Mouse (Mus musculus) layer of hippocampus, postnatal 25 days (tissue): ENCODE measurements around the gene Agr3. TPM values are rescaled to one million over a fixed set of nuclear protein-coding genes. Genes with fewer than 3 reads are reported as not detected.

Experiments used
- DNase-seq, 2 experiments: peaks; one replicate each; pipeline ENCODE4 v3.0.0; 2022; ENCODE audit warnings: mixed read lengths in 2 of 2, low spot score in 1 of 2; ENCODE audit errors: extremely low spot score in 1 of 2
- total RNA-seq, 2 experiments: library from RNA; stranded (reverse); gene quantifications; 2 replicates each; pipeline ENCODE4 v1.2.3; 2021

Gene Agr3
- total RNA-seq, 2 experiments from 2014 or later = not detected

DNA sequence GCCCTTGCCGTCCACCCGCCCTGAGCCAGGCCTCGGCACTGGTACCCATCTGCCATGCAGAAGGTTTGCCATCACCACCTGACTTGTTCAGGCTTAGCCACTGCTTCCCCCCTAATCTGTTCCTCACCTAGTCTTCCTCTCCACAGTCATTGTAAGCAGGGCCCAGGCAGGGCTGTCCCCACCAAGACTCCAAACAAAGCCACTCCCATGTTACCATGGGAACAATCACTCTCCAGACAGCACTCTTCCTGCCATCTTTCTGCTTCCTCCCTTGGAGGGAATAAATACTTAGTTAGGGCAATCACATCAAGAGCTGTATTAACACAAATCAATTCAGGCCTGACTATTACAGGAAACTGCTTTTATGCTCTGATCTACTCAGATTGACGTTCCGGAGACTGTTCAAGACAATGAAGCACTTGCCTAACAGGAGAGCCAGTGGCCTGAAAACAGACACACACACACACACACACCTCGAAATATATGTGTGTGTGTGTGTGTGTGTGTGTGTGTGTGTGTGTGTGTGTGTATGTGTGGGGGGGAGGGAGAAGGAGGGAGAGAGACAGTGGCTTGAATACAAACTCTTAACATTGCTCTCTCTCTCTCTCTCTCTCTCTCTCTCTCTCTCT is 56.4 kb downstream of the Agr3 start:
- no peak for DNase-seq

DNA sequence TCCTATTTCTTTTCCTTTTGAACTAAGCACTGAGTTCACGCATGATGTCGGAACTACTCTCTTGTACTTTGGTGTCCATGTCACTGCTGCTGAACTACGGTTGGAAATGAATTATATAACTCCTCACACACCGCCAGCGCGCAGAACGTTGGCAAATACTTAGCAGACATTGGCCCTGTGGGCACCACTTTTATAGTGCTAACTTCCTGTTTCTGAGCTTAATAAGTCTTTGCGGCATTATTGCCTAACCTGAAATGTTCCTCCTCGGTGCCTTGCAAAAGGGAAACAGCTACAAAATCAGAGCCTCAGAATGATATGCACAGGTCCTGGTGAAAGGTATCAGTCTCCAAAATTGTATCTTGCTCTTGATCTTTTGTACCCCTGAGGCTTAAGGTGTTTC is 58.1 kb downstream of the Agr3 start:
- DNase-seq = no peak

GRCm38 (mm10) chr12:35984743-35985142 is 59.3 kb downstream of the Agr3 start:
- no peak for DNase-seq

DNA sequence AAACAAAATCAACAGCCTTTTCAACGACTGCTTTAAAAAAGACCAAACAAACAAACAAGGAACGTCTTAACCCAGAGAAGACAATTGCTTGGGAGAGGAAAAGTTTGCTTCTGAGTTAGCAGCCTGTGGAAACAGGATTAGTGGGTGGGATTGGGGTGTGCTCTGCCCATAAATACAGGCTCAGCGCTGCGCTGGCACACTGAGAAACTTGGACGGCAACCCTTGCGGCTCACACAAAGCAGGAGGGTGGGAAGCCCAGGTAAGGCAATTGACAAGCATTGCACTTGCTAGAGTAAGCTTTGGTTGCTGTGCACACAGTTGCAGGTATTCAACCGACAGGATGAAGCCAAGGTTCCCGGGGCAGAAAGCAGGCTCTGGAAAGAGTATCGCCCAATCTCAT is 67.3 kb downstream of the Agr3 start, which contains the start of gene Agr2:
TSS of gene Agr2 (plus strand) at position 197 of the 400 bp plus-strand sequence.
- DNase-seq = no peak

- no peak for DNase-seq
Measured at GRCm38 (mm10) chr12:35993583-35993982, 68.2 kb downstream of the Agr3 start.

- no peak for DNase-seq
Measured at GRCm38 (mm10) chr12:35994098-35994497, 68.7 kb downstream of the Agr3 start.

DNA sequence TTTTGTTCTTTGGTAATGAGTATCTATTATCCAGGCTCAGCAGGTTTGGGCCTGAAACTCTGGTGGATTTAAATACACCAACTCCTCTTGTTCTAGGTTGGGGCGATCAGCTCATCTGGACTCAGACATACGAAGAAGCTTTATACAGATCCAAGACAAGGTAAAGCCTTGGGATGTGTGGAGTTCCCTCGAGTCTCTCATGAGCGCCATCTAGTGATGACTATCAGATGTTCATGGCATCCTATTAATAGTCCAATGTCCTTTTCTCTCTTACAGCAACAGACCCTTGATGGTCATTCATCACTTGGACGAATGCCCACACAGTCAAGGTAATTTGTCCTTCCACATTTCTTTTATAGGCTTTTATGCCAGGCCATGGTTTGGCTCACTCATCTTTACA is 70.4 kb downstream of the Agr3 start:
- DNase-seq = no peak

Other genes with a start within 250 kb of the Agr3 start
- not detected for gene Agr2, start 67.3 kb downstream of the Agr3 start, total RNA-seq
- 100 to 1,000 TPM; 286 to 292 TPM for gene Tspan13, start 116.9 kb downstream of the Agr3 start, total RNA-seq
- 10 to 100 TPM; 54.8 to 55.7 TPM for gene Ankmy2, start 231.5 kb downstream of the Agr3 start, total RNA-seq
- 10 to 100 TPM; 60.1 to 75.7 TPM for gene Bzw2, start 232.5 kb downstream of the Agr3 start, total RNA-seq